Mouse (Mus musculus): ENCODE measurements around the gene Fars2.

DNA sequence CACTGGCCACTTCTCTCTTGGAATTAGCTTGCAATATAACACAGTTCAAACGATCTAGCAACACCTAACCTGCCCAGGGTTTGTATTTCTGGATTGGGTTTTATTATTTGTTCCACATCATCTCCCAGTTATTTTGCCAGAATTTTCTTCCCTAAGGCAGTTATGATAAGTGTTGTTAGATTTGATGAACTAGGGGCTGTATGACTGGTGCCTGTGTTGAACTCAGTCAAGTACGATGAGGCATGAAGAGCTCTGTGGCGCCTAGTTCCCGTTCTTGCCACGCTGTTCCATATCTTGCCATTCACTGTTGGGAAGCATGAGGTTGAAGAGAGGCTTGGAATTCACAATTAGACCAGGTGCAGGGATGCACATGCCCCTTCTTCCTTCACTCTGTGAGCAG is 177.3 kb downstream of the Fars2 start:
- no peak for TF ChIP-seq CTCF (IDR thresholded peaks at IDR 0.05; ENCODE audit: extremely low read depth, insufficient read length, insufficient replicate concordance, low read depth, low read length)
- TF ChIP-seq POLR2A (IDR thresholded peaks at IDR 0.05; ENCODE audit: low read depth, low read length) = no peak

All from small intestine, adult 2 months (tissue).